Mouse (Mus musculus) MEL (cell line): ENCODE results near the gene Vegfb. TPM values are rescaled to one million over a fixed set of nuclear protein-coding genes. Genes with fewer than 3 reads are reported as not detected.
A peak's percentile ranks its signal among the peaks of the same experiment; 100 is the strongest.

ENCODE experiments used
- DNase-seq: peaks from one replicate; pipeline ENCODE4 v3.0.0; 2011; ENCODE audit warnings: low read depth, low spot score
- H3K27ac ChIP-seq: 2 replicates; pipeline ENCODE4 v1.5.1; 2012; ENCODE audit warnings: low read depth, mild to moderate bottlenecking, control low read depth, low read length, moderate library complexity; ENCODE audit not compliant: control insufficient read depth
- H3K27me3 ChIP-seq, 2 experiments: fragments of 150-350 bp in 1 of 2; sonication (generic) in 1 of 2; 2 replicates each; pipeline ENCODE4 v1.6.1; 2012; ENCODE audit warnings: low read length in 2 of 2, mild to moderate bottlenecking in 2 of 2, improper control_type of control experiment in 1 of 2, moderate library complexity in 1 of 2; ENCODE audit not compliant: insufficient read depth in 2 of 2, control insufficient read depth in 1 of 2
- H3K36me3 ChIP-seq, 2 experiments: 2 replicates each; pipeline ENCODE4 v1.6.1; 2012 to 2014; ENCODE audit warnings: low read length in 2 of 2, improper control_type of control experiment in 1 of 2, inconsistent platforms in 1 of 2, mild to moderate bottlenecking in 1 of 2; ENCODE audit not compliant: insufficient read depth in 2 of 2, control insufficient read depth in 1 of 2
- H3K4me1 ChIP-seq, 2 experiments: fragments of 150-350 bp in 1 of 2; sonication (generic) in 1 of 2; 2 replicates each; pipeline ENCODE4 v1.6.1; 2012; ENCODE audit warnings: low read length in 2 of 2, improper control_type of control experiment in 1 of 2, mild to moderate bottlenecking in 1 of 2; ENCODE audit not compliant: insufficient read depth in 2 of 2, control insufficient read depth in 1 of 2
- H3K4me3 ChIP-seq, 2 experiments: fragments of 150-350 bp in 1 of 2; sonication (generic) in 1 of 2; 2 replicates each; pipeline ENCODE4 v1.5.1; 2012; ENCODE audit warnings: low read depth in 2 of 2, low read length in 2 of 2, mild to moderate bottlenecking in 2 of 2, moderate library complexity in 2 of 2, control low read depth in 1 of 2, improper control_type of control experiment in 1 of 2; ENCODE audit not compliant: control insufficient read depth in 1 of 2, insufficient read depth in 1 of 2
- H3K79me2 ChIP-seq: 2 replicates; pipeline ENCODE4 v1.6.1; 2012; ENCODE audit warnings: mild to moderate bottlenecking, low read length, moderate library complexity; ENCODE audit not compliant: control insufficient read depth, poor library complexity, insufficient read depth
- H3K9ac ChIP-seq: 2 replicates; pipeline ENCODE4 v1.6.1; 2012; ENCODE audit warnings: low read depth, mild to moderate bottlenecking, control low read depth, low read length, moderate library complexity; ENCODE audit not compliant: control insufficient read depth, poor library complexity, severe bottlenecking
- H3K9me3 ChIP-seq: fragments of 150-350 bp; sonication (generic); replicated peaks from 2 replicates; pipeline ENCODE4 v1.6.1; 2012; ENCODE audit warnings: mild to moderate bottlenecking, low read length, improper control_type of control experiment, moderate library complexity; ENCODE audit not compliant: insufficient read depth
- CHD1 ChIP-seq: IDR thresholded peaks from 2 replicates; pipeline ENCODE4 v1.6.1; 2012; ENCODE audit warnings: low read depth, mild to moderate bottlenecking, inconsistent platforms, low read length, improper control_type of control experiment
- CHD2 ChIP-seq: IDR thresholded peaks from 2 replicates; pipeline ENCODE4 v1.6.1; 2011; ENCODE audit warnings: low read length, improper control_type of control experiment
- CTCF ChIP-seq, 3 experiments: IDR thresholded peaks in 2 of 3; conservative IDR thresholded peaks in 1 of 3; 2 replicates each; pipeline ENCODE4 v1.5.1; 2011 to 2012; ENCODE audit warnings: low read length in 3 of 3, low read depth in 2 of 3, mild to moderate bottlenecking in 2 of 3, improper control_type of control experiment in 1 of 3, inconsistent platforms in 1 of 3, mixed read lengths in 1 of 3, moderate library complexity in 1 of 3; ENCODE audit not compliant: control insufficient read depth in 1 of 3, insufficient read depth in 1 of 3, poor library complexity in 1 of 3, severe bottlenecking in 1 of 3
- EP300 ChIP-seq, 2 experiments: IDR thresholded peaks; 2 replicates each; pipeline ENCODE4 v1.6.1; 2011; ENCODE audit warnings: improper control_type of control experiment in 2 of 2, low read length in 2 of 2, low read depth in 1 of 2, mild to moderate bottlenecking in 1 of 2
- ETS1 ChIP-seq: IDR thresholded peaks from 2 replicates; pipeline ENCODE4 v1.6.1; 2012; ENCODE audit warnings: low read depth, mild to moderate bottlenecking, inconsistent platforms, low read length, improper control_type of control experiment, moderate library complexity
- GABPA ChIP-seq: IDR thresholded peaks from 2 replicates; pipeline ENCODE4 v1.6.1; 2012; ENCODE audit warnings: low read depth, mild to moderate bottlenecking, inconsistent platforms, low read length, improper control_type of control experiment, moderate library complexity
- HCFC1 ChIP-seq: IDR thresholded peaks from 2 replicates; pipeline ENCODE4 v1.6.1; 2012; ENCODE audit warnings: low read depth, mild to moderate bottlenecking, inconsistent platforms, low read length, improper control_type of control experiment, moderate library complexity
- MAZ ChIP-seq: IDR thresholded peaks from 2 replicates; pipeline ENCODE4 v1.6.1; 2012; ENCODE audit warnings: low read depth, mild to moderate bottlenecking, inconsistent platforms, low read length, improper control_type of control experiment
- MXI1 ChIP-seq: IDR thresholded peaks from 2 replicates; pipeline ENCODE4 v1.6.1; 2011; ENCODE audit warnings: mild to moderate bottlenecking, low read depth, low read length, improper control_type of control experiment
- MYB ChIP-seq: IDR thresholded peaks from 2 replicates; pipeline ENCODE4 v1.6.1; 2011; ENCODE audit warnings: mild to moderate bottlenecking, low read depth, low read length, improper control_type of control experiment
- NELFE ChIP-seq: IDR thresholded peaks from 2 replicates; pipeline ENCODE4 v1.6.1; 2011; ENCODE audit warnings: low read depth, low read length, improper control_type of control experiment
- NRF1 ChIP-seq: IDR thresholded peaks from 2 replicates; pipeline ENCODE4 v1.6.1; 2014; ENCODE audit warnings: low read depth, mild to moderate bottlenecking, inconsistent platforms, low read length, improper control_type of control experiment, moderate library complexity; ENCODE audit not compliant: poor library complexity, insufficient read depth, severe bottlenecking
- POLR2A ChIP-seq, 2 experiments: IDR thresholded peaks; 2 replicates each; pipeline ENCODE4 v1.6.1; 2011 to 2012; ENCODE audit warnings: low read length in 2 of 2, mild to moderate bottlenecking in 2 of 2, control low read depth in 1 of 2, improper control_type of control experiment in 1 of 2, low read depth in 1 of 2, moderate library complexity in 1 of 2; ENCODE audit not compliant: control insufficient read depth in 1 of 2, insufficient read depth in 1 of 2, poor library complexity in 1 of 2
- POLR2AphosphoS2 ChIP-seq: IDR thresholded peaks from 2 replicates; pipeline ENCODE4 v1.6.1; 2011; ENCODE audit warnings: low read length, improper control_type of control experiment
- SIN3A ChIP-seq: IDR thresholded peaks from 2 replicates; pipeline ENCODE4 v1.6.1; 2012; ENCODE audit warnings: low read length, improper control_type of control experiment, inconsistent platforms
- SMC3 ChIP-seq: IDR thresholded peaks from 2 replicates; pipeline ENCODE4 v1.6.1; 2011; ENCODE audit warnings: low read depth, low read length, improper control_type of control experiment
- TCF12 ChIP-seq: IDR thresholded peaks from 2 replicates; pipeline ENCODE4 v1.6.1; 2014; ENCODE audit warnings: low read depth, mild to moderate bottlenecking, inconsistent platforms, low read length, improper control_type of control experiment, moderate library complexity
- USF1 ChIP-seq: IDR thresholded peaks from 2 replicates; pipeline ENCODE4 v1.6.1; 2014; ENCODE audit warnings: low read depth, mild to moderate bottlenecking, inconsistent platforms, low read length, improper control_type of control experiment, moderate library complexity
- ZMIZ1 ChIP-seq: IDR thresholded peaks from 2 replicates; pipeline ENCODE4 v1.6.1; 2012; ENCODE audit warnings: low read depth, mild to moderate bottlenecking, inconsistent platforms, low read length, improper control_type of control experiment, moderate library complexity
- polyA plus RNA-seq, 2 experiments: library from polyadenylated mRNA; stranded (reverse) in 1 of 2; unstranded in 1 of 2; fragments of >175 nt in 1 of 2; fragments of >200 nt in 1 of 2; gene quantifications; 2 replicates each; pipeline versions ENCODE4 v1.2.1 to v1.2.4; 2012; ENCODE audit warnings: low replicate concordance in 2 of 2, low read depth in 1 of 2; ENCODE audit not compliant: insufficient read length in 2 of 2, insufficient read depth in 1 of 2, missing spikeins in 1 of 2
- total RNA-seq: library from RNA; depleted of rRNA; stranded (reverse); fragments of 300-350 nt; gene quantifications from 2 replicates; pipeline ENCODE4 v1.2.3, GENCODE M21; 2012

Vegfb gene
- total and polyA plus RNA-seq, 3 experiments = 11.2 to 67.6 TPM; not detected in 1

DNA sequence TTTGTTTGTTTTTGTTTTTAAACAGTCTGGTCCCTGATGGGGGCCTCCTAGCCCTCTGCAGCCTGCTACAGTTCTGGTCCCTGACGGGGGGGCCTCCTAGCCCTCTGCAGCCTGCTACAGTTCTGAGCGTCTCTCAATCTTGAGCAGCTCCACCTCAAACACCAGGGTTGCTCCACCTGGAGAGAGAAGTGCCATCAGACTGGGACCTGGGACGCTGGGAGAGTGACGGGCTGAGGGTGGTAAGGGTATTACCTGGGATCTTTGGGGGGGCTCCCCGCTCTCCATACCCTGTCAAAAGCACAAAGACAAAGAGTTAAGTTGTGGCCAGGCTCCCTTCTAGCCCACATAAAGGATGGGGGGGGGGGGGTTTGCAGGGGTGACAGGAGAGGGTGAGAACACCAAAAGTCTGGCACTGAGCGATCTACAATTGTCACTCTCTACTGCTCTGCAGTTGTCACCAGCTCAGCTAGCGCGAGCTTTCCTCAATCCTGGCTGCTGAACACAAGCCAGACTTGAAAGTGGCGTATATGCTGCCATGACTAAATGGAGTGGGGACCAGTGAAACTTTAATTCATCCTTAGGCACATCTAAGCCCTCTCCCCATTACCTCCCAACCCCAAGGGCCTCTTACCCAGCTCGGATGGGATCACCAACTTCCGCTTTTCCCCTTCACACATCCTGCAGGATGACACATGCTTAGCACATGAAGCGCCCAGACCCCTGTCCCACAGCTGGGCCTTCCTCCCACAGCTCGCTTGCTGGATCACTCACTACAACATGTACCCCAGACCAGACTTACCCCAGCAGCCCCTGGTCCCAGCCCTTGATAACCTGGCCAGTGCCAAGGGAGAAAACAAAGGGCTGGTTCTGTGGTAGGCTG, 9.5 kb downstream of the Vegfb start:
- peak; percentile 34 for DNase-seq
- Histone ChIP-seq H3K9me3 (no peaks in the 10 kb centered on the region), H3K27ac (peak overlapping the region; percentile 57), H3K36me3 (peaks cover 0 to 23% of the 10 kb centered on the region in 2 experiments; a peak in 2 of 4 replicates), H3K9ac (peak overlapping the region; percentile 67), H3K4me3 (no peak overlapping the region), H3K4me1 (peaks cover 0 to 20% of the 10 kb centered on the region in 2 experiments; a peak in 3 of 4 replicates), H3K27me3 (no peaks in the 10 kb centered on the region), H3K79me2 (peaks cover 39% of the 10 kb centered on the region)
- TF ChIP-seq MXI1 = 0 out of 2 replicates have a peak, but pooled peaks have one; percentile 58
- no peak for TF ChIP-seq CHD1
- TF ChIP-seq NELFE = 0 out of 2 replicates have a peak, but pooled peaks have one; percentile 24
- no peak for TF ChIP-seq EP300 (IDR thresholded peaks at IDR 0.05; ENCODE audit: low read depth in 1 of 2, low read length in 2 of 2)
- no peak for TF ChIP-seq HCFC1
- 0 out of 2 replicates have a peak, but pooled peaks have one; percentile 4 for TF ChIP-seq SMC3
- 0 out of 2 replicates have a peak, but pooled peaks have one; percentile 54 for TF ChIP-seq ZMIZ1
- 0 out of 2 replicates have a peak, but pooled peaks have one; percentile 6 for TF ChIP-seq MYB

DNA sequence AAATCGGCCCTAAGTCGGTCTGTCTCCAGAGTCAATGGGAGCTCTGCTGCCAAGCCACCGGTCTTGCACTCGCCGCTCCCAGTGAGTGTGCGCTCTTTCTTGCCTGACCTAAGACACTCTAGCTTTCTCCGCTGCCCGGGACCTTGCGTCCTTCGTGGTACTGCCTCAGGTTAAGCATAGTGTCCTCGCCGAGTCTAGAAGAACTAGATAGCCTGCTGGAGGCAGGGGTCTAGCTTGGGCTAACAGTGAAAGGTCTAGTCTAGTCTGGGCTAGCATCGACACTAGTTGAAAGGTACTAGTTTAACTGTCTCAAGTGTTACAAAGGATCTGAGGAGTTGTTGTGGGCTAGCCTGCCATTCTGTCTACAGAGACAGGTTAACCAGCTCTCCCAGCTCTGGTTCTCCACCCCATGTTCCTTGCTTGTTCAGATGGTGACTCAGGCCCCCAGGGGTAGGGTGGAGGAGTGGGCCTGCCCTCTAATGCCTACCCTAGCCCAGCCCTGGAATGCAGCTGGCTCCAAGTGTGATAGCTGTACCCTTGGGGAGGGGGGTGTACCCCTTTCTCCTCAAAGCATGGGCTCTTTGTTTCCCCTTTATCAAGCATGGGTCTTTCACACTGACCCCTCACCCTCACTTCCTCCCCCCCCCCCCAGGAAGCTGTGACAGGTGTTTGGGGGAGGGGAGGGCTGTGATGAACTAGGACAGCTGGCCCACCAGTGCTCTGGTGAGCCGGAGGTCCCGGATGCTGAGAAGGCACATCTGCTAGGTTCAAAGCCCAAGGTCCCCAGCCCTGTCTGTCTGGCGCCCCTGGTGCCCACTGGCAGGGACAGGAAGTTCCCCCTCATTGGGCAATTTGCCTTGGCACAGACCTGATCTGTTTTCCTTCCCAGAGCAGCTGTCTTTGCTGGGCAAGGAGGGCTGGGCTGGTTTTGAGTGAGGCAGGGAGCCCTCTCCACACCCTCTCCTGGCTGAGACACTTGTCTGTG, 11.6 kb downstream of the Vegfb start, which contains the start of gene Plcb3:
TSS of gene Plcb3 (minus strand) at position 934 of the 985 bp plus-strand sequence.
- peaks cover 0 to 23% of the 10 kb centered on the region in 2 experiments; a peak in 2 of 4 replicates for H3K36me3 ChIP-seq
- peaks cover 2 to 36% of the 10 kb centered on the region in 2 experiments for H3K4me1 ChIP-seq
- no peaks in the 10 kb centered on the region for H3K9me3 ChIP-seq
- H3K27ac ChIP-seq = peak within 1 kb of the TSS; percentile 66
- peak within 1 kb of the TSS; percentile 77 for H3K9ac ChIP-seq
- no peaks in the 10 kb centered on the region for H3K27me3 ChIP-seq
- TF ChIP-seq TCF12 = no peak; the same call in 1 of the 2 replicates
- peak in 1 of 2 experiments; percentile 28; a peak in 1 of 4 replicates for TF ChIP-seq POLR2A (IDR thresholded peaks at IDR 0.05; ENCODE audit: control insufficient read depth in 1 of 2, insufficient read depth in 1 of 2, low read depth in 1 of 2, low read length in 2 of 2, poor library complexity in 1 of 2)
- TF ChIP-seq NELFE = peak; percentile 27
- TF ChIP-seq MXI1 = peak; percentile 67
- peak; percentile 17; the same call in 1 of the 2 replicates for TF ChIP-seq SIN3A
- TF ChIP-seq ETS1 = no peak
- no peak for TF ChIP-seq MAZ
- peak in 2 of 3 experiments; percentile 9 to 20; a peak in 3 of 6 replicates for TF ChIP-seq CTCF (IDR thresholded peaks at IDR 0.05 in 2 of 3, conservative IDR thresholded peaks at IDR 0.05 in 1 of 3; ENCODE audit: control insufficient read depth in 1 of 3, insufficient read depth in 1 of 3, low read depth in 2 of 3, low read length in 3 of 3, poor library complexity in 1 of 3, severe bottlenecking in 1 of 3)
- TF ChIP-seq USF1 = no peak
- no peak for TF ChIP-seq GABPA
- TF ChIP-seq HCFC1 = 0 out of 2 replicates have a peak, but pooled peaks have one; percentile 17
- no peak for TF ChIP-seq NRF1
- TF ChIP-seq POLR2AphosphoS2 = no peak
- no peak for TF ChIP-seq CHD2
- TF ChIP-seq, all 39 proteins: peak for 6
- peaks cover 36% of the 10 kb centered on the region for H3K79me2 ChIP-seq
- H3K4me3 ChIP-seq = peak within 1 kb of the TSS; percentile 76 to 92
- DNase-seq = peak; percentile 72
